Mouse (Mus musculus) liver, postnatal 0 days (tissue): ENCODE measurements around the gene Tex2. TPM values are rescaled to one million over a fixed set of nuclear protein-coding genes. Genes with fewer than 3 reads are reported as not detected.
"Not testable (repeated sequence)": the region's sequence is repeated elsewhere in the genome, so short reads cannot be mapped to it uniquely, and the experiment has no call there.

Experiments
- ATAC-seq: fragments of 200-750 bp; cut with Nextera tagmentation; 2 replicates; pipeline ENCODE4 v1.8.0; 2017; ENCODE audit warnings: mild to moderate bottlenecking, moderate library complexity
- DNase-seq: peaks from one replicate; pipeline ENCODE4 v3.0.0-alpha.2; 2016
- H3K27ac ChIP-seq: fragments of 300-500 bp; sonication (generic); 2 replicates; pipeline ENCODE4 v1.5.1; 2014; ENCODE audit warnings: antibody characterized with exemption, moderate library complexity, mild to moderate bottlenecking, low read depth
- H3K27me3 ChIP-seq: fragments of 300-500 bp; sonication (generic); 2 replicates; pipeline ENCODE4 v1.6.1; 2014; ENCODE audit warnings: low read length, control low read depth, mixed read lengths; ENCODE audit not compliant: insufficient read depth
- H3K36me3 ChIP-seq: fragments of 300-500 bp; sonication (generic); replicated peaks from 2 replicates; pipeline ENCODE4 v1.6.1; 2014; ENCODE audit warnings: mild to moderate bottlenecking, control low read depth, low read length, moderate library complexity, mixed read lengths; ENCODE audit not compliant: insufficient read depth
- H3K4me1 ChIP-seq: fragments of 300-500 bp; sonication (generic); 2 replicates; pipeline ENCODE4 v1.6.1; 2014; ENCODE audit warnings: antibody characterized with exemption, mild to moderate bottlenecking, control low read depth; ENCODE audit not compliant: insufficient read depth
- H3K4me2 ChIP-seq: fragments of 300-500 bp; sonication (generic); 2 replicates; pipeline ENCODE4 v1.6.1; 2014; ENCODE audit warnings: low read depth, mild to moderate bottlenecking, low read length, moderate library complexity, mixed read lengths
- H3K4me3 ChIP-seq: fragments of 300-500 bp; sonication (generic); 2 replicates; pipeline ENCODE4 v1.5.1; 2014; ENCODE audit warnings: low read depth, low read length
- H3K9ac ChIP-seq: fragments of 300-500 bp; sonication (generic); replicated peaks from 2 replicates; pipeline ENCODE4 v1.6.1; 2014; ENCODE audit warnings: mild to moderate bottlenecking, moderate library complexity
- H3K9me3 ChIP-seq: fragments of 300-500 bp; sonication (generic); 2 replicates; pipeline ENCODE4 v1.6.1; 2016; ENCODE audit warnings: mild to moderate bottlenecking, control low read depth, low read length, mixed read lengths
- CTCF ChIP-seq: sonication (generic); IDR thresholded peaks from 2 replicates; pipeline ENCODE4 v1.5.1; 2016; ENCODE audit warnings: antibody characterized with exemption, low read depth
- EP300 ChIP-seq: IDR thresholded peaks from 2 replicates; pipeline ENCODE4 v1.6.1; 2016; ENCODE audit warnings: antibody characterized with exemption, low read depth, mild to moderate bottlenecking
- WGBS: fragments of 180-500 bp; shearing (Covaris S2); extraction: QIAGEN DNeasy Blood & Tissue Kit; methylation state at CpG from one replicate; pipeline ENCODE4 v1.1.7; 2014; ENCODE audit not compliant: insufficient replicate concordance; 5-methylcytosine and 5-hydroxymethylcytosine counted together
- polyA plus RNA-seq: library from polyadenylated mRNA; unstranded; fragments of >200 nt; fragmentation: Nextera tagmentation; extraction: Ambion mirVana; gene quantifications from 2 replicates; pipeline ENCODE4 v1.2.1, GENCODE M21; 2015

Tex2 gene
- polyA plus RNA-seq, 1 experiment from 2014 or later = 11.3 TPM

GRCm38 (mm10) chr11:106622056-106622455, 8.8 kb upstream of the Tex2 start:
- Histone ChIP-seq H3K36me3 (no peaks in the 10 kb centered on the region), H3K9me3 (no peaks in the 10 kb centered on the region), H3K27ac (no peak overlapping the region), H3K27me3 (no peaks in the 10 kb centered on the region), H3K4me3 (no peak overlapping the region), H3K9ac (no peak overlapping the region), H3K4me1 (peaks cover 4% of the 10 kb centered on the region; the same call in 1 of the 2 replicates), H3K4me2 (no peak overlapping the region)
- no peak for DNase-seq
- ATAC-seq = no peak
- TF ChIP-seq CTCF (no peak), EP300 (no peak)
- WGBS = 46% methylated on average over 8 of the region's 8 CpGs

GRCm38 (mm10) chr11:106618768-106619167, 5.5 kb upstream of the Tex2 start:
- 68% methylated on average over 3 of the region's 4 CpGs for WGBS
- H3K4me2 ChIP-seq, ATAC-seq: not testable (repeated sequence)

GRCm38 (mm10) chr11:106617821-106618580, 4.8 kb upstream of the Tex2 start:
- no peak overlapping the region for H3K27ac ChIP-seq
- peaks cover 13% of the 10 kb centered on the region for H3K4me1 ChIP-seq

More at GRCm38 (mm10) chr11:106618768-106619167, 5.5 kb upstream of the Tex2 start:
- not testable (repeated sequence) for H3K4me3 ChIP-seq, H3K27ac ChIP-seq, H3K27me3 ChIP-seq, H3K9me3 ChIP-seq, H3K36me3 ChIP-seq, H3K9ac ChIP-seq, DNase-seq, H3K4me1 ChIP-seq

GRCm38 (mm10) chr11:106615561-106615960, 2.3 kb upstream of the Tex2 start:
- Histone ChIP-seq H3K27me3 (no peaks in the 10 kb centered on the region), H3K9ac (no peak overlapping the region), H3K4me2 (no peak overlapping the region), H3K27ac (no peak overlapping the region), H3K36me3 (no peaks in the 10 kb centered on the region), H3K4me1 (peaks cover 22% of the 10 kb centered on the region), H3K4me3 (no peak overlapping the region), H3K9me3 (no peaks in the 10 kb centered on the region)
- no peak for ATAC-seq
- no peak for DNase-seq
- TF ChIP-seq CTCF = no peak
- TF ChIP-seq EP300 = no peak
- 59% methylated on average over 4 of the region's 4 CpGs for WGBS

More at GRCm38 (mm10) chr11:106617821-106618580, 4.8 kb upstream of the Tex2 start:
- no peaks in the 10 kb centered on the region for H3K27me3 ChIP-seq
- no peak overlapping the region for H3K4me2 ChIP-seq
- H3K9ac ChIP-seq = no peak overlapping the region
- 70% methylated on average over 13 of the region's 13 CpGs for WGBS
- H3K36me3 ChIP-seq = no peaks in the 10 kb centered on the region
- no peak for DNase-seq
- TF ChIP-seq CTCF (no peak), EP300 (no peak)
- 0 out of 2 replicates have a peak, but pooled peaks have one; percentile 35 for ATAC-seq
- H3K4me3 ChIP-seq = no peak overlapping the region
- H3K9me3 ChIP-seq = no peaks in the 10 kb centered on the region

- no peak overlapping the region for H3K4me3 ChIP-seq
- H3K9me3 ChIP-seq = no peaks in the 10 kb centered on the region
- 37% methylated on average over 4 of the region's 4 CpGs for WGBS
- no peak overlapping the region for H3K4me2 ChIP-seq
- H3K27me3 ChIP-seq = no peaks in the 10 kb centered on the region
- no peaks in the 10 kb centered on the region for H3K36me3 ChIP-seq
- H3K27ac ChIP-seq = peak overlapping the region; percentile 17
- peaks cover 29% of the 10 kb centered on the region for H3K4me1 ChIP-seq
- DNase-seq (peak; percentile 29), ATAC-seq (no peak)
- H3K9ac ChIP-seq = no peak overlapping the region
- TF ChIP-seq CTCF (no peak), EP300 (no peak)
Measured at GRCm38 (mm10) chr11:106614339-106614645, 1.1 kb upstream of the Tex2 start.

- peak; percentile 45 for DNase-seq
- Histone ChIP-seq H3K9ac (peak overlapping the region; percentile 88), H3K4me2 (peak overlapping the region; percentile 73), H3K4me3 (peak overlapping the region; percentile 92), H3K27me3 (no peaks in the 10 kb centered on the region), H3K9me3 (no peaks in the 10 kb centered on the region), H3K27ac (peak overlapping the region; percentile 96), H3K36me3 (no peaks in the 10 kb centered on the region), H3K4me1 (peaks cover 29% of the 10 kb centered on the region)
- TF ChIP-seq EP300 = no peak
- peak; percentile 53 for TF ChIP-seq CTCF
- 47% methylated on average over 14 of the region's 15 CpGs for WGBS
- ATAC-seq = no peak
Measured at GRCm38 (mm10) chr11:106613638-106614338, 565 bp upstream of the Tex2 start.
